Mouse (Mus musculus) kidney, embryonic 15.5 days (tissue): ENCODE results near the gene Amd2. TPM values are rescaled to one million over a fixed set of nuclear protein-coding genes. Genes with fewer than 3 reads are reported as not detected.

ENCODE experiments used
- ATAC-seq: fragments of 200-750 bp; cut with Nextera tagmentation; replicated peaks from 2 replicates; pipeline ENCODE4 v1.8.0; 2017; ENCODE audit warnings: moderate TSS enrichment; ENCODE audit not compliant: low FRiP score
- H3K27ac ChIP-seq: fragments of 300-500 bp; sonication (generic); 2 replicates; pipeline ENCODE4 v1.5.1; 2015; ENCODE audit warnings: mild to moderate bottlenecking, inconsistent platforms
- H3K27me3 ChIP-seq: fragments of 300-500 bp; sonication (generic); 2 replicates; pipeline ENCODE4 v1.6.1; 2015; ENCODE audit warnings: inconsistent platforms
- H3K36me3 ChIP-seq: fragments of 300-500 bp; sonication (generic); 2 replicates; pipeline ENCODE4 v1.6.1; 2015; ENCODE audit warnings: inconsistent platforms
- H3K4me1 ChIP-seq: fragments of 300-500 bp; sonication (generic); 2 replicates; pipeline ENCODE4 v1.6.1; 2015; ENCODE audit warnings: inconsistent platforms
- H3K4me2 ChIP-seq: fragments of 300-500 bp; sonication (generic); 2 replicates; pipeline ENCODE4 v1.6.1; 2015; ENCODE audit warnings: moderate library complexity, mild to moderate bottlenecking, inconsistent platforms
- H3K4me3 ChIP-seq: fragments of 300-500 bp; sonication (generic); replicated peaks from 2 replicates; pipeline ENCODE4 v1.5.1; 2015; ENCODE audit warnings: mild to moderate bottlenecking, inconsistent platforms
- H3K9ac ChIP-seq: fragments of 300-500 bp; sonication (generic); 2 replicates; pipeline ENCODE4 v1.6.1; 2015; ENCODE audit warnings: mild to moderate bottlenecking, inconsistent platforms
- H3K9me3 ChIP-seq: fragments of 300-500 bp; sonication (generic); replicated peaks from 2 replicates; pipeline ENCODE4 v1.6.1; 2016; ENCODE audit warnings: inconsistent platforms
- WGBS: fragments of 180-500 bp; shearing (Covaris S2); methylation state at CpG from one replicate; pipeline ENCODE4 v1.1.7; 2015; ENCODE audit warnings: mixed read lengths; 5-methylcytosine and 5-hydroxymethylcytosine counted together
- polyA plus RNA-seq: library from polyadenylated mRNA; unstranded; fragments of >200 nt; fragmentation: Nextera tagmentation; extraction: Ambion mirVana; gene quantifications from 2 replicates; pipeline ENCODE4 v1.2.1, GENCODE M21; 2015

Amd2 gene
- polyA plus RNA-seq, result 3.9 TPM in 2 replicates

GRCm38 (mm10) chr10:35711792-35712191 lies at the start of gene Amd2:
TSS of gene Amd2 (minus strand) at chr10:35711892.
- H3K27me3 ChIP-seq, result no peaks in the 10 kb centered on the region
- no peak within 1 kb of the TSS for H3K9ac ChIP-seq
- H3K4me2 ChIP-seq, result no peak within 1 kb of the TSS
- no peak within 1 kb of the TSS for H3K4me3 ChIP-seq
- H3K4me1 ChIP-seq, result no peaks in the 10 kb centered on the region
- 93% methylated on average over 8 of the region's 8 CpGs for WGBS
- H3K9me3 ChIP-seq, result no peaks in the 10 kb centered on the region
- no peaks in the 10 kb centered on the region for H3K36me3 ChIP-seq
- no peak for ATAC-seq
- no peak within 1 kb of the TSS for H3K27ac ChIP-seq

GRCm38 (mm10) chr10:35761280-35761679 lies 49.6 kb upstream of the Amd2 start:
- H3K4me3 ChIP-seq, result no peak overlapping the region
- H3K4me2 ChIP-seq, result no peak overlapping the region
- 74% methylated on average over 3 of the region's 3 CpGs for WGBS
- no peak for ATAC-seq
- no peaks in the 10 kb centered on the region for H3K4me1 ChIP-seq
- no peak overlapping the region for H3K27ac ChIP-seq
- H3K9ac ChIP-seq, result no peak overlapping the region
- H3K36me3 ChIP-seq, result no peaks in the 10 kb centered on the region
- H3K9me3 ChIP-seq, result no peaks in the 10 kb centered on the region
- no peaks in the 10 kb centered on the region for H3K27me3 ChIP-seq

GRCm38 (mm10) chr10:35737639-35738038 lies 25.9 kb upstream of the Amd2 start:
- no peaks in the 10 kb centered on the region for H3K4me1 ChIP-seq
- H3K9me3 ChIP-seq, result no peaks in the 10 kb centered on the region
- no peak overlapping the region for H3K9ac ChIP-seq
- WGBS, result 89% methylated on average over 2 of the region's 2 CpGs
- ATAC-seq, result no peak
- no peak overlapping the region for H3K27ac ChIP-seq
- H3K27me3 ChIP-seq, result no peaks in the 10 kb centered on the region
- H3K4me2 ChIP-seq, result no peak overlapping the region
- H3K4me3 ChIP-seq, result no peak overlapping the region
- no peaks in the 10 kb centered on the region for H3K36me3 ChIP-seq

- no peak overlapping the region for H3K4me2 ChIP-seq
- H3K27me3 ChIP-seq, result no peaks in the 10 kb centered on the region
- H3K27ac ChIP-seq, result no peak overlapping the region
- H3K4me3 ChIP-seq, result no peak overlapping the region
- no peak overlapping the region for H3K9ac ChIP-seq
- no peaks in the 10 kb centered on the region for H3K4me1 ChIP-seq
- ATAC-seq, result no peak
- no peaks in the 10 kb centered on the region for H3K9me3 ChIP-seq
- H3K36me3 ChIP-seq, result no peaks in the 10 kb centered on the region
Observed at GRCm38 (mm10) chr10:35714266-35714665, 2.6 kb upstream of the Amd2 start.
